Mouse (Mus musculus): Measurements from ENCODE around the gene Sdk1. TPM values are rescaled to one million over a fixed set of nuclear protein-coding genes. Genes with fewer than 3 reads are reported as not detected.

The Sdk1 gene
- total and polyA plus RNA-seq, 3 experiments, result not detected

GRCm38 (mm10) chr5:141730006-141730405 lies 488.7 kb downstream of the Sdk1 start:
- Histone ChIP-seq H3K4me1 (ENCODE audit: control insufficient read depth in 1 of 2, insufficient read depth in 2 of 2, low read length in 2 of 2) (no peaks in the 10 kb centered on the region), H3K36me3 (ENCODE audit: control insufficient read depth in 1 of 2, insufficient read depth in 2 of 2, low read length in 2 of 2) (no peaks in the 10 kb centered on the region), H3K27me3 (ENCODE audit: control insufficient read depth in 1 of 2, insufficient read depth in 2 of 2, low read length in 2 of 2) (no peaks in the 10 kb centered on the region), H3K79me2 (ENCODE audit: control insufficient read depth, insufficient read depth, low read length, poor library complexity) (no peaks in the 10 kb centered on the region), H3K27ac (ENCODE audit: control insufficient read depth, low read depth, low read length) (no peak overlapping the region), H3K9ac (ENCODE audit: control insufficient read depth, low read depth, low read length, poor library complexity, severe bottlenecking) (no peak overlapping the region), H3K4me3 (ENCODE audit: control insufficient read depth in 1 of 2, insufficient read depth in 1 of 2, low read depth in 2 of 2, low read length in 2 of 2) (no peak overlapping the region), H3K9me3 (replicated peaks; ENCODE audit: insufficient read depth, low read length) (no peaks in the 10 kb centered on the region)
- no peak for DNase-seq (ENCODE audit: low read depth, low spot score)
- TF ChIP-seq MXI1 (IDR thresholded peaks at IDR 0.05; ENCODE audit: low read depth, low read length) (no peak), TCF12 (IDR thresholded peaks at IDR 0.05; ENCODE audit: low read depth, low read length) (no peak), MYB (IDR thresholded peaks at IDR 0.05; ENCODE audit: low read depth, low read length) (no peak), KAT2A (conservative IDR thresholded peaks at IDR 0.05; ENCODE audit: low read depth, low read length) (no peak), ELF1 (IDR thresholded peaks at IDR 0.05; ENCODE audit: low read depth, low read length) (no peak), USF2 (IDR thresholded peaks at IDR 0.05; ENCODE audit: borderline replicate concordance in 1 of 2, insufficient read depth in 1 of 2, low read depth in 1 of 2, low read length in 2 of 2) (no peak), HCFC1 (IDR thresholded peaks at IDR 0.05; ENCODE audit: low read depth, low read length) (no peak), ZNF384 (IDR thresholded peaks at IDR 0.05; ENCODE audit: low read depth, low read length) (no peak), SIN3A (IDR thresholded peaks at IDR 0.05; ENCODE audit: low read length) (no peak), CTCF (IDR thresholded peaks at IDR 0.05 in 2 of 3, conservative IDR thresholded peaks at IDR 0.05 in 1 of 3; ENCODE audit: control insufficient read depth in 1 of 3, insufficient read depth in 1 of 3, low read depth in 2 of 3, low read length in 3 of 3, poor library complexity in 1 of 3, severe bottlenecking in 1 of 3) (no peak), POLR2A (IDR thresholded peaks at IDR 0.05; ENCODE audit: control insufficient read depth in 1 of 2, insufficient read depth in 1 of 2, low read depth in 1 of 2, low read length in 2 of 2, poor library complexity in 1 of 2) (no peak), MYC (IDR thresholded peaks at IDR 0.05; ENCODE audit: low read depth, low read length) (no peak), NELFE (IDR thresholded peaks at IDR 0.05; ENCODE audit: low read depth, low read length) (no peak), BHLHE40 (IDR thresholded peaks at IDR 0.05; ENCODE audit: borderline replicate concordance, low read depth, low read length) (no peak), MAFK (IDR thresholded peaks at IDR 0.05; ENCODE audit: borderline replicate concordance, low read depth, low read length) (no peak), TAL1 (IDR thresholded peaks at IDR 0.05; ENCODE audit: low read length) (no peak), POLR2AphosphoS2 (IDR thresholded peaks at IDR 0.05; ENCODE audit: low read length) (no peak), CHD2 (IDR thresholded peaks at IDR 0.05; ENCODE audit: low read length) (no peak), MAX (IDR thresholded peaks at IDR 0.05; ENCODE audit: low read length) (no peak)

- no peaks in the 10 kb centered on the region for H3K79me2 ChIP-seq (ENCODE audit: control insufficient read depth, insufficient read depth, low read length, poor library complexity)
- no peaks in the 10 kb centered on the region for H3K36me3 ChIP-seq (ENCODE audit: control insufficient read depth in 1 of 2, insufficient read depth in 2 of 2, low read length in 2 of 2)
- no peak overlapping the region for H3K4me3 ChIP-seq (ENCODE audit: control insufficient read depth in 1 of 2, insufficient read depth in 1 of 2, low read depth in 2 of 2, low read length in 2 of 2)
- peak; percentile 13 for DNase-seq (ENCODE audit: low read depth, low spot score)
- no peaks in the 10 kb centered on the region for H3K9me3 ChIP-seq (replicated peaks; ENCODE audit: insufficient read depth, low read length)
- H3K9ac ChIP-seq (ENCODE audit: control insufficient read depth, low read depth, low read length, poor library complexity, severe bottlenecking), result no peak overlapping the region
- no peaks in the 10 kb centered on the region for H3K27me3 ChIP-seq (ENCODE audit: control insufficient read depth in 1 of 2, insufficient read depth in 2 of 2, low read length in 2 of 2)
- no peaks in the 10 kb centered on the region for H3K4me1 ChIP-seq (ENCODE audit: control insufficient read depth in 1 of 2, insufficient read depth in 2 of 2, low read length in 2 of 2)
- no peak overlapping the region for H3K27ac ChIP-seq (ENCODE audit: control insufficient read depth, low read depth, low read length)
- TF ChIP-seq SMC3 (IDR thresholded peaks at IDR 0.05; ENCODE audit: low read depth, low read length), result 0 out of 2 replicates have a peak, but pooled peaks have one; percentile 6
- TF ChIP-seq CTCF (IDR thresholded peaks at IDR 0.05 in 2 of 3, conservative IDR thresholded peaks at IDR 0.05 in 1 of 3; ENCODE audit: control insufficient read depth in 1 of 3, insufficient read depth in 1 of 3, low read depth in 2 of 3, low read length in 3 of 3, poor library complexity in 1 of 3, severe bottlenecking in 1 of 3), result peak; percentile 9 to 42 (median 28); a peak in 5 of 6 replicates
- TF ChIP-seq USF2 (IDR thresholded peaks at IDR 0.05; ENCODE audit: borderline replicate concordance in 1 of 2, insufficient read depth in 1 of 2, low read depth in 1 of 2, low read length in 2 of 2), result no peak
- no peak for TF ChIP-seq GABPA (IDR thresholded peaks at IDR 0.05; ENCODE audit: low read depth, low read length)
Measured at GRCm38 (mm10) chr5:141738725-141739124, 497.4 kb downstream of the Sdk1 start.

Measured in MEL (cell line).